Mouse (Mus musculus): ENCODE results near the gene Tmbim4.

Gene Tmbim4

GRCm38 (mm10) chr10:120201131-120201921 is at the start of gene Tmbim4:
TSS of gene Tmbim4 (plus strand) at chr10:120201590.
- DNase-seq (ENCODE audit: low spot score) = no peak

GRCm38 (mm10) chr10:120151672-120152071 is 49.7 kb upstream of the Tmbim4 start:
- DNase-seq (ENCODE audit: low spot score) = no peak

GRCm38 (mm10) chr10:120153911-120154310 is 47.5 kb upstream of the Tmbim4 start:
- no peak for DNase-seq (ENCODE audit: low spot score)

- no peak for DNase-seq (ENCODE audit: low spot score)
These were observed 40.9 kb upstream of the Tmbim4 start for GRCm38 (mm10) chr10:120160533-120160932.

- DNase-seq (ENCODE audit: low spot score) = no peak
These were observed 38.5 kb upstream of the Tmbim4 start for GRCm38 (mm10) chr10:120162840-120163239.

GRCm38 (mm10) chr10:120163490-120163889 is 37.9 kb upstream of the Tmbim4 start:
- DNase-seq (ENCODE audit: low spot score) = no peak

GRCm38 (mm10) chr10:120164931-120165792 is 36.2 kb upstream of the Tmbim4 start:
- DNase-seq (ENCODE audit: low spot score) = no peak

- no peak for DNase-seq (ENCODE audit: low spot score)
These were observed 35.4 kb upstream of the Tmbim4 start for GRCm38 (mm10) chr10:120165793-120166503.

GRCm38 (mm10) chr10:120168070-120168469 is 33.3 kb upstream of the Tmbim4 start:
- no peak for DNase-seq (ENCODE audit: low spot score)

- DNase-seq (ENCODE audit: low spot score) = no peak
These were observed 32.3 kb upstream of the Tmbim4 start for GRCm38 (mm10) chr10:120169064-120169463.

- DNase-seq (ENCODE audit: low spot score) = no peak
These were observed 31.5 kb upstream of the Tmbim4 start for GRCm38 (mm10) chr10:120169841-120170240.

- no peak for DNase-seq (ENCODE audit: low spot score)
These were observed 31.1 kb upstream of the Tmbim4 start for GRCm38 (mm10) chr10:120170277-120170676.

GRCm38 (mm10) chr10:120171340-120171739 is 30.1 kb upstream of the Tmbim4 start:
- DNase-seq (ENCODE audit: low spot score) = no peak

- no peak for DNase-seq (ENCODE audit: low spot score)
These were observed 27.1 kb upstream of the Tmbim4 start for GRCm38 (mm10) chr10:120174192-120174705.

- DNase-seq (ENCODE audit: low spot score) = no peak
These were observed 18.5 kb upstream of the Tmbim4 start for GRCm38 (mm10) chr10:120182887-120183286.

- DNase-seq (ENCODE audit: low spot score) = no peak
These were observed 18.0 kb upstream of the Tmbim4 start for GRCm38 (mm10) chr10:120183342-120183741.

- DNase-seq (ENCODE audit: low spot score) = no peak
These were observed 12.9 kb upstream of the Tmbim4 start for GRCm38 (mm10) chr10:120188513-120188912.

GRCm38 (mm10) chr10:120189276-120189675 is 12.1 kb upstream of the Tmbim4 start:
- DNase-seq (ENCODE audit: low spot score) = no peak

GRCm38 (mm10) chr10:120189782-120190181 is 11.6 kb upstream of the Tmbim4 start:
- no peak for DNase-seq (ENCODE audit: low spot score)

- DNase-seq (ENCODE audit: low spot score) = no peak
These were observed 10.2 kb upstream of the Tmbim4 start for GRCm38 (mm10) chr10:120191165-120191564.

GRCm38 (mm10) chr10:120192278-120192677 is 9.1 kb upstream of the Tmbim4 start:
- DNase-seq (ENCODE audit: low spot score) = no peak

GRCm38 (mm10) chr10:120193255-120193654 is 8.1 kb upstream of the Tmbim4 start:
- DNase-seq (ENCODE audit: low spot score) = no peak
